Mouse (Mus musculus) heart, postnatal 4 days (tissue): ENCODE data around the gene Gm10563. TPM values are rescaled to one million over a fixed set of nuclear protein-coding genes. Genes with fewer than 3 reads are reported as not detected.
A peak's percentile ranks its signal among the peaks of the same experiment; 100 is the strongest.
"Not testable (repeated sequence)": the region's sequence is repeated elsewhere in the genome, so short reads cannot be mapped to it uniquely, and the experiment has no call there.

Experiments used
- DNase-seq: peaks from one replicate; pipeline ENCODE4 v3.0.0; 2021
- total RNA-seq, 2 experiments: library from RNA; stranded (reverse); gene quantifications; 2 replicates each; pipeline ENCODE4 v1.2.3; 2021

Gene Gm10563
- total RNA-seq = not detected

- not testable (repeated sequence) for DNase-seq
Measured at GRCm38 (mm10) chr4:155645308-155645707, at the start of gene Gm10563. TSS of gene Gm10563 (minus strand) at chr4:155645408.

GRCm38 (mm10) chr4:155694482-155695401 lies 49.5 kb upstream of the Gm10563 start:
- DNase-seq = peak; percentile 58

GRCm38 (mm10) chr4:155694111-155694481 lies 48.9 kb upstream of the Gm10563 start, which contains the start of gene Fndc10:
TSS of gene Fndc10 (plus strand) at chr4:155694342.
- peak; percentile 67 for DNase-seq

- DNase-seq = no peak
Measured at GRCm38 (mm10) chr4:155692421-155692820, 47.2 kb upstream of the Gm10563 start.

- DNase-seq = no peak
Measured at GRCm38 (mm10) chr4:155690571-155691375, 45.6 kb upstream of the Gm10563 start.

GRCm38 (mm10) chr4:155687764-155688163 lies 42.6 kb upstream of the Gm10563 start:
- DNase-seq = not testable (repeated sequence)

GRCm38 (mm10) chr4:155683670-155684277 lies 38.6 kb upstream of the Gm10563 start:
- not testable (repeated sequence) for DNase-seq

GRCm38 (mm10) chr4:155675991-155676390 lies 30.8 kb upstream of the Gm10563 start:
- no peak for DNase-seq

GRCm38 (mm10) chr4:155672082-155672481 lies 26.9 kb upstream of the Gm10563 start:
- DNase-seq = no peak

- DNase-seq = not testable (repeated sequence)
Measured at GRCm38 (mm10) chr4:155670236-155670635, 25.0 kb upstream of the Gm10563 start.

- no peak for DNase-seq
Measured at GRCm38 (mm10) chr4:155669598-155670075, 24.4 kb upstream of the Gm10563 start.

- DNase-seq = peak; percentile 97
Measured at GRCm38 (mm10) chr4:155668689-155669597, 23.7 kb upstream of the Gm10563 start, which contains the start of gene Mib2. TSS of gene Mib2 (minus strand) at chr4:155669198.

GRCm38 (mm10) chr4:155666903-155667302 lies 21.7 kb upstream of the Gm10563 start:
- DNase-seq = no peak

- DNase-seq = peak; percentile 44
Measured at GRCm38 (mm10) chr4:155660641-155661040, 15.4 kb upstream of the Gm10563 start.

GRCm38 (mm10) chr4:155658961-155659360 lies 13.8 kb upstream of the Gm10563 start:
- DNase-seq = no peak

- no peak for DNase-seq
Measured at GRCm38 (mm10) chr4:155656214-155656751, 11.1 kb upstream of the Gm10563 start.

GRCm38 (mm10) chr4:155654456-155655298 lies 9.5 kb upstream of the Gm10563 start:
- peak; percentile 71 for DNase-seq

- no peak for DNase-seq
Measured at GRCm38 (mm10) chr4:155654183-155654455, 8.9 kb upstream of the Gm10563 start.

GRCm38 (mm10) chr4:155653451-155654182 lies 8.4 kb upstream of the Gm10563 start:
- peak; percentile 62 for DNase-seq

- DNase-seq = peak; percentile 81
Measured at GRCm38 (mm10) chr4:155653086-155653450, 7.9 kb upstream of the Gm10563 start, which contains the start of gene Mmp23. TSS of gene Mmp23 (minus strand) at chr4:155653384.
